Mouse (Mus musculus): ENCODE data around the gene Guca1a. TPM values are rescaled to one million over a fixed set of nuclear protein-coding genes. Genes with fewer than 3 reads are reported as not detected.
"Not testable (repeated sequence)": the region's sequence is repeated elsewhere in the genome, so short reads cannot be mapped to it uniquely, and the experiment has no call there.

Gene Guca1a
- polyA plus RNA-seq, 1 experiment from 2014 or later: 0.23 TPM

DNA sequence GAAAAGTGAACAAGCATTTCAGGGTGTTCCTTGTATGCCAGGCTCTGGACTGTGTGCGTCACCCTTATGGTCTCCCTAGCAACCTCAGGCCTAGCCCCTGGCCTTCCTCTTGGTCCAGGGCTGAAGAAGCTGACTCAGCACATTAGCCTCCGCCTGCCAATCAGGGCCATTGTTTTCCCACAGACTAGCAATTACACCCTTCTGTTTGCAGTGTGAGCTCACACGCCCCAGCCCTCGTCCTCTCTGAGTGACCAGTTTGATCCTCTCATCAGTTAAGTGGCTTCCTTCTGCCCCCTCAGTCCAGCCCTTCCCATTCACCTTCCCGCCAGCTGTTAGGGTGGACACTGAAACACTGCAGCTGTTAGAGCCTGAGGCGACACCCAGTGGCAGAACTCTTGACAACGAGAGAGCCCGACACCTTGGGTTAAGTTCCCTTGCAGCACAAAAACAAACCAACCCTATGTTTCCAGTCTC, 28.5 kb upstream of the Guca1a start:
- no peak overlapping the region for H3K27ac ChIP-seq (replicated peaks; ENCODE audit: low read depth, low read length)
- peak; percentile 74 for DNase-seq (ENCODE audit: low spot score)
- H3K27me3 ChIP-seq (ENCODE audit: control insufficient read depth, insufficient read depth, low read length): no peaks in the 10 kb centered on the region
- no peak overlapping the region for H3K9ac ChIP-seq (ENCODE audit: low read length)
- H3K4me1 ChIP-seq (ENCODE audit: control insufficient read depth, insufficient read depth, low read length): no peaks in the 10 kb centered on the region; the same call in 1 of the 2 replicates
- no peak; the same call in 1 of the 2 replicates for ATAC-seq (ENCODE audit: insufficient number of reproducible peaks, low FRiP score, low TSS enrichment, low read depth)
- 14% methylated on average over 8 of the region's 8 CpGs for WGBS
- H3K36me3 ChIP-seq (ENCODE audit: control insufficient read depth, insufficient read depth, low read length): no peaks in the 10 kb centered on the region; the same call in 1 of the 2 replicates
- no peaks in the 10 kb centered on the region for H3K9me3 ChIP-seq (ENCODE audit: control insufficient read depth, low read length)
- H3K4me2 ChIP-seq (ENCODE audit: low read depth, severe bottlenecking): no peak overlapping the region
- no peak overlapping the region for H3K4me3 ChIP-seq (ENCODE audit: low read depth, low read length)

GRCm38 (mm10) chr17:47427316-47427715, 26.9 kb upstream of the Guca1a start:
- Histone ChIP-seq H3K4me3 (ENCODE audit: low read depth, low read length) (no peak overlapping the region), H3K36me3 (ENCODE audit: control insufficient read depth, insufficient read depth, low read length) (no peaks in the 10 kb centered on the region; the same call in 1 of the 2 replicates), H3K4me2 (ENCODE audit: low read depth, severe bottlenecking) (no peak overlapping the region), H3K9ac (ENCODE audit: low read length) (no peak overlapping the region), H3K9me3 (ENCODE audit: control insufficient read depth, low read length) (no peaks in the 10 kb centered on the region), H3K4me1 (ENCODE audit: control insufficient read depth, insufficient read depth, low read length) (no peaks in the 10 kb centered on the region; the same call in 1 of the 2 replicates), H3K27me3 (ENCODE audit: control insufficient read depth, insufficient read depth, low read length) (no peaks in the 10 kb centered on the region), H3K27ac (replicated peaks; ENCODE audit: low read depth, low read length) (no peak overlapping the region)
- ATAC-seq (ENCODE audit: insufficient number of reproducible peaks, low FRiP score, low TSS enrichment, low read depth) (no peak), DNase-seq (ENCODE audit: low spot score) (no peak)
- 65% methylated on average over 6 of the region's 6 CpGs for WGBS

GRCm38 (mm10) chr17:47424186-47424585, 23.8 kb upstream of the Guca1a start:
- no peak overlapping the region for H3K9ac ChIP-seq (ENCODE audit: low read length)
- H3K4me1 ChIP-seq (ENCODE audit: control insufficient read depth, insufficient read depth, low read length): no peaks in the 10 kb centered on the region; the same call in 1 of the 2 replicates
- WGBS: 84% methylated on average over 6 of the region's 6 CpGs
- H3K4me2 ChIP-seq (ENCODE audit: low read depth, severe bottlenecking): no peak overlapping the region
- DNase-seq (ENCODE audit: low spot score): no peak
- H3K27ac ChIP-seq (replicated peaks; ENCODE audit: low read depth, low read length): no peak overlapping the region
- H3K9me3 ChIP-seq (ENCODE audit: control insufficient read depth, low read length): no peaks in the 10 kb centered on the region
- no peaks in the 10 kb centered on the region; the same call in 1 of the 2 replicates for H3K36me3 ChIP-seq (ENCODE audit: control insufficient read depth, insufficient read depth, low read length)
- ATAC-seq (ENCODE audit: insufficient number of reproducible peaks, low FRiP score, low TSS enrichment, low read depth): no peak
- H3K27me3 ChIP-seq (ENCODE audit: control insufficient read depth, insufficient read depth, low read length): no peaks in the 10 kb centered on the region
- H3K4me3 ChIP-seq (ENCODE audit: low read depth, low read length): no peak overlapping the region

GRCm38 (mm10) chr17:47422616-47423015, 22.2 kb upstream of the Guca1a start:
- H3K4me2 ChIP-seq (ENCODE audit: low read depth, severe bottlenecking); H3K36me3 ChIP-seq (ENCODE audit: control insufficient read depth, insufficient read depth, low read length): not testable (repeated sequence)

DNA sequence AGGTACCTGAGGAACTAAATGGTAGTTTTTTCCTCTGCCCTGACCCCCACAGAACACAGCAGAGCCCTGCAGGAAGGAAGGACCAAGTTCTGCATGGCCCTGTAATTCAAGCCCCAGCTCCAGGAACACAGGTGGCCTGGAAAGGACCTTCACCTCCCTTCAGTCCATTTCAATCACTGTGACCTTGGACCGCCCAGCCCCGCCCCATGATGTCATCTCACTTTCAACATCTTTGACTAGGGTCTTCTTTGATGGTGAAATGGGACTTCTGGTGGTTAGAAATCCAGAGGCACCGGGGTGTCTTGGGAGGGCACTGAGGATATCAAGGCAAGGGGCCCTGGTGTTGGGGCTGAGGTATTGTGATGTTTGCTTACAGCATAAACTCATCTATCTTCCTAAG, 21.2 kb upstream of the Guca1a start:
- Histone ChIP-seq H3K27ac (replicated peaks; ENCODE audit: low read depth, low read length) (no peak overlapping the region), H3K36me3 (ENCODE audit: control insufficient read depth, insufficient read depth, low read length) (no peaks in the 10 kb centered on the region), H3K9ac (ENCODE audit: low read length) (no peak overlapping the region), H3K27me3 (ENCODE audit: control insufficient read depth, insufficient read depth, low read length) (no peaks in the 10 kb centered on the region), H3K9me3 (ENCODE audit: control insufficient read depth, low read length) (no peaks in the 10 kb centered on the region), H3K4me1 (ENCODE audit: control insufficient read depth, insufficient read depth, low read length) (no peaks in the 10 kb centered on the region), H3K4me3 (ENCODE audit: low read depth, low read length) (no peak overlapping the region), H3K4me2 (ENCODE audit: low read depth, severe bottlenecking) (no peak overlapping the region)
- DNase-seq (ENCODE audit: low spot score) (no peak), ATAC-seq (ENCODE audit: insufficient number of reproducible peaks, low FRiP score, low TSS enrichment, low read depth) (no peak)
- 86% methylated on average over 3 of the region's 3 CpGs for WGBS

More at GRCm38 (mm10) chr17:47422616-47423015, 22.2 kb upstream of the Guca1a start:
- WGBS: 96% methylated on average over 1 of the region's 1 CpGs
- not testable (repeated sequence) for ATAC-seq (ENCODE audit: insufficient number of reproducible peaks, low FRiP score, low TSS enrichment, low read depth); H3K27ac ChIP-seq (replicated peaks; ENCODE audit: low read depth, low read length); H3K27me3 ChIP-seq (ENCODE audit: control insufficient read depth, insufficient read depth, low read length); H3K4me3 ChIP-seq (ENCODE audit: low read depth, low read length); H3K4me1 ChIP-seq (ENCODE audit: control insufficient read depth, insufficient read depth, low read length); H3K9ac ChIP-seq (ENCODE audit: low read length); H3K9me3 ChIP-seq (ENCODE audit: control insufficient read depth, low read length); DNase-seq (ENCODE audit: low spot score)

DNA sequence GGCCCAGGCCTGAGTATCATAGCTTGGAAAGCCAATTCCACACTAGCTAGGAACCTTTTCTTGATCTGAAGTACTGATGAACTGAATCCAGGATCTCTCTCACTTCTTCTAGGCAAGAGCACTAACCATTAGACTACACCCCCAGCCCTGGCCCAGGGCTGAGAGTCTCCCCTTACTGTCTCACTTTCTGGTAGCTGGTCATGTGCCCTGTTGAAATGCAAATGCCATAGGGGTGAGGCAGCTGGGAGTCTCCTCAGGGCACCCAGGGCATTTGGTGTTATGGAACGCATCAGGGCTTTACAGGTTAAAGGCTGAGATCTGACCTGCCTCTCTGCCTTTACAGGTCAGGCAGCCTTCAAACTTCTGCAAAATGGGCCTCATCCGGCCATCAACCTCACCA, 19.8 kb upstream of the Guca1a start:
- H3K36me3 ChIP-seq (ENCODE audit: control insufficient read depth, insufficient read depth, low read length): no peaks in the 10 kb centered on the region
- H3K4me2 ChIP-seq (ENCODE audit: low read depth, severe bottlenecking): no peak overlapping the region
- H3K4me3 ChIP-seq (ENCODE audit: low read depth, low read length): no peak overlapping the region
- H3K9ac ChIP-seq (ENCODE audit: low read length): no peak overlapping the region
- H3K27ac ChIP-seq (replicated peaks; ENCODE audit: low read depth, low read length): no peak overlapping the region
- DNase-seq (ENCODE audit: low spot score) (no peak), ATAC-seq (ENCODE audit: insufficient number of reproducible peaks, low FRiP score, low TSS enrichment, low read depth) (no peak)
- no peaks in the 10 kb centered on the region for H3K9me3 ChIP-seq (ENCODE audit: control insufficient read depth, low read length)
- no peaks in the 10 kb centered on the region for H3K4me1 ChIP-seq (ENCODE audit: control insufficient read depth, insufficient read depth, low read length)
- WGBS: 72% methylated on average over 2 of the region's 2 CpGs
- H3K27me3 ChIP-seq (ENCODE audit: control insufficient read depth, insufficient read depth, low read length): no peaks in the 10 kb centered on the region

DNA sequence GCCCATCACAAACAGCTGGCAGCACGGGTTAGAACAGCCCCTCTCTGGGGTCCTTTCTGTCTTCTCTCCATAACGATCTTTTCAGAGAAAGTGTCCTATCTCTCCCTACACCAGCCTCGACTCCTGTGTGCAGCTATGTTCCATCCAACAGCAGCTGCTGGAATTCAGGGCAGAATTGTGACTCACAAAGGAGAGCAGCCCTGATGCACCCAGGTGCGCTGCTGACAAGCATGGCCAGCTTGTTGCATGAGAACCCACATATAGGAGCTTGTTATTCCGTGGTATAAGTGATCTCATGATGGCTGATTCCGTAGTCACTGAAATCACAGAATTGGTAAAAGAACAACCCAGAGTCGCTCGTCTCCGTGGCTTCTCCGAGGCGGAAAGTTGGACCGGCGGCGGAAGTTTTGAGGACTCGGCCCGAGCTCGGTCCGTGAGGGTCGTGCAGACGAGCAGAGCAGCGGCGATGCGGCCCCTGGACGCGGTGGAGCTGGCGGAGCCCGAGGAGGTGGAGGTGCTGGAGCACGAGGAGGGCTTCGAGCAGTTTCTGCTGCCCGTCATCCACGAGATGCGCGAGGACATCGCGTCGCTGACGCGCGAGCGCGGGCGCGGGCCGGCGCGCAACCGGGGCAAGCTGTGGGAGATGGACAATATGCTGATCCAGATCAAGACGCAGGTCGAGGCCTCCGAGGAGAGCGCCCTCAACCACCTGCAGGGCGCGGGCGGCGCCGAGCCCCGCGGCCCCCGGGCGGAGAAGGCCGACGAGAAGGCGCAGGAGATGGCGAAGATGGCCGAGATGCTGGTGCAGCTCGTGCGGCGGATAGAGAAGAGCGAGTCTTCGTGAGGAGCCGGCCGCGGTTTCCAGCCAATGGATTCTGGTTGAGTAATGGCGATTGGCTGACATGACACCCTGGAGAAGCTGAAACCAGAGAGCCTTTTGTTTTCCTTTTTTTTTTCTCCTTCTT, 9.8 kb upstream of the Guca1a start:
- H3K9me3 ChIP-seq (ENCODE audit: control insufficient read depth, low read length); H3K4me1 ChIP-seq (ENCODE audit: control insufficient read depth, insufficient read depth, low read length); H3K36me3 ChIP-seq (ENCODE audit: control insufficient read depth, insufficient read depth, low read length); H3K9ac ChIP-seq (ENCODE audit: low read length); H3K27ac ChIP-seq (replicated peaks; ENCODE audit: low read depth, low read length); ATAC-seq (ENCODE audit: insufficient number of reproducible peaks, low FRiP score, low TSS enrichment, low read depth): not testable (repeated sequence)
- whole genome bisulfite sequencing: 4% methylated on average over 74 of the region's 74 CpGs
- DNase-seq (ENCODE audit: low spot score): peak; percentile 51
- Histone ChIP-seq H3K4me3 (ENCODE audit: low read depth, low read length) (peak overlapping the region; percentile 28), H3K4me2 (ENCODE audit: low read depth, severe bottlenecking) (peak overlapping the region; percentile 43), H3K27me3 (ENCODE audit: control insufficient read depth, insufficient read depth, low read length) (peaks cover 13% of the 10 kb centered on the region)

- Histone ChIP-seq H3K4me1 (ENCODE audit: control insufficient read depth, insufficient read depth, low read length) (no peaks in the 10 kb centered on the region), H3K4me3 (ENCODE audit: low read depth, low read length) (no peak overlapping the region), H3K9ac (ENCODE audit: low read length) (no peak overlapping the region), H3K36me3 (ENCODE audit: control insufficient read depth, insufficient read depth, low read length) (no peaks in the 10 kb centered on the region), H3K27ac (replicated peaks; ENCODE audit: low read depth, low read length) (no peak overlapping the region), H3K27me3 (ENCODE audit: control insufficient read depth, insufficient read depth, low read length) (peaks cover 13% of the 10 kb centered on the region), H3K9me3 (ENCODE audit: control insufficient read depth, low read length) (no peaks in the 10 kb centered on the region), H3K4me2 (ENCODE audit: low read depth, severe bottlenecking) (no peak overlapping the region)
- WGBS: 27% methylated on average over 8 of the region's 8 CpGs
- ATAC-seq (ENCODE audit: insufficient number of reproducible peaks, low FRiP score, low TSS enrichment, low read depth): no peak
- peak; percentile 81 for DNase-seq (ENCODE audit: low spot score)
These were observed 8.1 kb upstream of the Guca1a start for GRCm38 (mm10) chr17:47408558-47408898.

Data from limb, embryonic 11.5 days (tissue).